Mouse (Mus musculus): ENCODE data around the gene Hoxa5.

Gene Hoxa5

GRCm38 (mm10) chr6:52178918-52179665, 25.3 kb downstream of the Hoxa5 start:
- DNase-seq (ENCODE audit: low spot score in 2 of 2), result no peak

GRCm38 (mm10) chr6:52177806-52178205, 26.6 kb downstream of the Hoxa5 start:
- no peak for DNase-seq (ENCODE audit: low spot score in 2 of 2)

- DNase-seq (ENCODE audit: low spot score in 2 of 2), result no peak
Observed at GRCm38 (mm10) chr6:52177061-52177735, 27.2 kb downstream of the Hoxa5 start, which contains the start of gene 5730596B20Rik. Gene 5730596B20Rik (plus strand): TSS chr6:52177498.

- DNase-seq (ENCODE audit: low spot score in 2 of 2), result no peak
Observed at GRCm38 (mm10) chr6:52176391-52176790, 28.0 kb downstream of the Hoxa5 start.

GRCm38 (mm10) chr6:52175864-52176263, 28.5 kb downstream of the Hoxa5 start:
- DNase-seq (ENCODE audit: low spot score in 2 of 2), result no peak

GRCm38 (mm10) chr6:52174968-52175751, 29.2 kb downstream of the Hoxa5 start:
- DNase-seq (ENCODE audit: low spot score in 2 of 2), result no peak

- DNase-seq (ENCODE audit: low spot score in 2 of 2), result no peak
Observed at GRCm38 (mm10) chr6:52173648-52174047, 30.7 kb downstream of the Hoxa5 start.

GRCm38 (mm10) chr6:52172501-52172900, 31.9 kb downstream of the Hoxa5 start:
- DNase-seq (ENCODE audit: low spot score in 2 of 2), result no peak

GRCm38 (mm10) chr6:52171938-52172337, 32.4 kb downstream of the Hoxa5 start:
- DNase-seq (ENCODE audit: low spot score in 2 of 2), result no peak

- DNase-seq (ENCODE audit: low spot score in 2 of 2), result no peak
Observed at GRCm38 (mm10) chr6:52171331-52171730, 33.1 kb downstream of the Hoxa5 start.

- no peak for DNase-seq (ENCODE audit: low spot score in 2 of 2)
Observed at GRCm38 (mm10) chr6:52170898-52171223, 33.5 kb downstream of the Hoxa5 start.

- peak in 1 of 2 experiments; percentile 61 for DNase-seq (ENCODE audit: low spot score in 2 of 2)
Observed at GRCm38 (mm10) chr6:52170166-52170897, 34.1 kb downstream of the Hoxa5 start.

GRCm38 (mm10) chr6:52169499-52170165, 34.8 kb downstream of the Hoxa5 start:
- DNase-seq (ENCODE audit: low spot score in 2 of 2), result peak in 1 of 2 experiments; percentile 56

- DNase-seq (ENCODE audit: low spot score in 2 of 2), result peak in 1 of 2 experiments; percentile 57
Observed at GRCm38 (mm10) chr6:52168191-52169055, 36.0 kb downstream of the Hoxa5 start.

- DNase-seq (ENCODE audit: low spot score in 2 of 2), result peak in 1 of 2 experiments; percentile 47
Observed at GRCm38 (mm10) chr6:52167736-52168161, 36.6 kb downstream of the Hoxa5 start.

GRCm38 (mm10) chr6:52167176-52167575, 37.2 kb downstream of the Hoxa5 start:
- DNase-seq (ENCODE audit: low spot score in 2 of 2), result no peak

GRCm38 (mm10) chr6:52166431-52167077, 37.8 kb downstream of the Hoxa5 start:
- peak in 1 of 2 experiments; percentile 35 for DNase-seq (ENCODE audit: low spot score in 2 of 2)

GRCm38 (mm10) chr6:52165441-52166370, 38.7 kb downstream of the Hoxa5 start:
- peak in 1 of 2 experiments; percentile 56 for DNase-seq (ENCODE audit: low spot score in 2 of 2)
